In genomic region chr3:151808613-151809012, GRCm38 (mm10) we compare ENCODE assay signal across 34 mouse cellular contexts. TPM values are rescaled to one million over a fixed set of nuclear protein-coding genes. Genes with fewer than 3 reads are reported as not detected.
DNase-seq lines count a peak whose midpoint lies in the region; ATAC-seq and TF ChIP-seq lines count a peak whose summit lies in the region.
"Had no signal": no experiment of that assay in that cellular context is flagged by ENCODE, and none has a peak within 500 bp of the region (broad histone marks: within the 10 kb centered on the region; RNA-seq: fewer than 3 reads in every experiment).

No protein-coding gene starts in this region.

- CTCF ChIA-PET in Patski (lab: Charles Lee), result interaction anchor here (1.4 kb wide), 1 partner anchor 24 kb away, joined by 3 read pairs; no protein-coding TSS in a partner anchor

- peak; percentile 45 for TF ChIP-seq CTCF in liver, adult 2 months (IDR thresholded peaks at IDR 0.05; ENCODE audit: low read depth, low read length)
- TF ChIP-seq CTCF in CH12.LX (conservative IDR thresholded peaks at IDR 0.05 in 1 of 2, IDR thresholded peaks at IDR 0.05 in 1 of 2; ENCODE audit: low read depth in 2 of 2, low read length in 2 of 2) (peak in 1 of 2 experiments; percentile 58; a peak in 2 of 4 replicates), Patski (IDR thresholded peaks at IDR 0.05) (peak; percentile 19)

- no peak for TF ChIP-seq EP300 in CH12.LX (IDR thresholded peaks at IDR 0.05; ENCODE audit: low read length)

- H3K36me3 ChIP-seq in liver, adult 2 months (ENCODE audit: control insufficient read depth, insufficient read depth, low read length), result no peaks in the 10 kb centered on the region
- H3K36me3 ChIP-seq in liver, embryonic 11.5 days (ENCODE audit: control insufficient read depth, insufficient read depth, low read length), result no peaks in the 10 kb centered on the region
- H3K36me3 ChIP-seq in CH12.LX (replicated peaks in 1 of 2; ENCODE audit: control insufficient read depth in 1 of 2, insufficient read depth in 1 of 2, low read length in 1 of 2), result no peaks in the 10 kb centered on the region
- H3K36me3 ChIP-seq: embryonic facial prominence, embryonic 12.5 days; embryonic facial prominence, embryonic 15.5 days; heart, embryonic 10.5 days; heart, embryonic 13.5 days had no signal

- no peaks in the 10 kb centered on the region for H3K27me3 ChIP-seq in liver, adult 2 months (ENCODE audit: control insufficient read depth, insufficient read depth, low read length)
- no peaks in the 10 kb centered on the region for H3K27me3 ChIP-seq in liver, embryonic 11.5 days (replicated peaks; ENCODE audit: control insufficient read depth, insufficient read depth, low read length)
- H3K27me3 ChIP-seq in CH12.LX (replicated peaks) (no peaks in the 10 kb centered on the region), Patski (no peaks in the 10 kb centered on the region)
- H3K27me3 ChIP-seq: embryonic facial prominence, embryonic 12.5 days; embryonic facial prominence, embryonic 15.5 days; heart, embryonic 13.5 days had no signal

- DNase-seq in liver, adult 2 months (ENCODE audit: extremely low read depth, low read depth, low spot score), result peak; percentile 40
- no peak for DNase-seq in liver, embryonic 11.5 days (ENCODE audit: low spot score)
- DNase-seq in CH12.LX (ENCODE audit: extremely low read depth), result no peak
- no peak for DNase-seq in Patski (ENCODE audit: low read depth, low spot score)
- no peak for DNase-seq in heart, adult 8-10 months (ENCODE audit: low spot score)
- no peak for DNase-seq in gastrocnemius, postnatal 25 days
- DNase-seq: adrenal gland, adult 8-10 months; adrenal gland, postnatal 25 days; cerebellum, adult 11-12 months; cerebellum, adult 8-10 months; cerebellum, postnatal 14 days; forebrain, postnatal 0 days; gastrocnemius, adult 2 months; gastrocnemius, postnatal 14 days; heart, adult 18-20 months; heart, postnatal 14 days; heart, postnatal 4 days had no signal

- no peak for TF ChIP-seq POLR2A in liver, adult 2 months (IDR thresholded peaks at IDR 0.05; ENCODE audit: extremely low read depth, insufficient read depth, low read length)
- TF ChIP-seq POLR2A in CH12.LX (IDR thresholded peaks at IDR 0.05; ENCODE audit: low read depth, low read length), result no peak

- 27% methylated on average over 2 of the region's 2 CpGs for WGBS in liver, adult 2 months
- WGBS in liver, embryonic 11.5 days, result 58% methylated on average over 2 of the region's 2 CpGs

- no peak overlapping the region for H3K27ac ChIP-seq in liver, adult 2 months (replicated peaks; ENCODE audit: insufficient read depth, low read depth, low read length)
- no peak overlapping the region for H3K27ac ChIP-seq in liver, embryonic 11.5 days (ENCODE audit: low read depth, low read length)
- no peak overlapping the region for H3K27ac ChIP-seq in CH12.LX (ENCODE audit: insufficient read depth, low read depth)
- H3K27ac ChIP-seq: embryonic facial prominence, embryonic 12.5 days; embryonic facial prominence, embryonic 15.5 days; gastrocnemius, adult 2 months; heart, embryonic 10.5 days; heart, embryonic 13.5 days; hindbrain, embryonic 14.5 days; hindbrain, postnatal 0 days had no signal

- H3K9me3 ChIP-seq in liver, embryonic 11.5 days (ENCODE audit: control insufficient read depth, low read length), result no peaks in the 10 kb centered on the region
- no peaks in the 10 kb centered on the region for H3K9me3 ChIP-seq in CH12.LX (replicated peaks; ENCODE audit: low read length)
- H3K9me3 ChIP-seq: embryonic facial prominence, embryonic 12.5 days; embryonic facial prominence, embryonic 15.5 days; heart, embryonic 10.5 days; heart, embryonic 13.5 days had no signal

- POLR2A ChIA-PET in Patski (lab: Charles Lee), result no interaction called here

- no peak overlapping the region for H3K9ac ChIP-seq in liver, adult 2 months (ENCODE audit: low read depth, low read length)
- H3K9ac ChIP-seq in liver, embryonic 11.5 days (ENCODE audit: low read depth, low read length), result no peak overlapping the region
- H3K9ac ChIP-seq in CH12.LX (ENCODE audit: insufficient read depth, low read depth), result no peak overlapping the region
- H3K9ac ChIP-seq: embryonic facial prominence, embryonic 12.5 days; embryonic facial prominence, embryonic 15.5 days; forebrain, postnatal 0 days; heart, embryonic 13.5 days; hindbrain, embryonic 14.5 days had no signal

- no peak overlapping the region for H3K4me3 ChIP-seq in liver, adult 2 months (ENCODE audit: insufficient read depth, low read depth, low read length)
- H3K4me3 ChIP-seq in liver, embryonic 11.5 days (ENCODE audit: low read depth, low read length), result no peak overlapping the region
- no peak overlapping the region for H3K4me3 ChIP-seq in CH12.LX (replicated peaks in 1 of 3; ENCODE audit: low read depth in 2 of 3, low read length in 2 of 3, poor library complexity in 1 of 3)
- H3K4me3 ChIP-seq: embryonic facial prominence, embryonic 12.5 days; embryonic facial prominence, embryonic 15.5 days; gastrocnemius, adult 2 months; heart, embryonic 10.5 days; heart, embryonic 13.5 days had no signal

- no peak for ATAC-seq in liver, embryonic 11.5 days (replicated peaks; ENCODE audit: low FRiP score)
- ATAC-seq in Patski, result no peak
- ATAC-seq: activated CD4-positive, CD25-positive, alpha-beta regulatory T cell, adult 4 months; forebrain, embryonic 14.5 days; forebrain, postnatal 0 days; hindbrain, postnatal 0 days; inflammation-experienced regulatory T-cells, adult 6 months had no signal

- H3K4me1 ChIP-seq in liver, adult 2 months (ENCODE audit: control insufficient read depth, insufficient read depth, low read length), result no peaks in the 10 kb centered on the region
- no peaks in the 10 kb centered on the region for H3K4me1 ChIP-seq in liver, embryonic 11.5 days (replicated peaks; ENCODE audit: control insufficient read depth, insufficient read depth, low read length)
- H3K4me1 ChIP-seq in CH12.LX (ENCODE audit: control insufficient read depth in 1 of 2, insufficient read depth in 2 of 2), result no peaks in the 10 kb centered on the region
- H3K4me1 ChIP-seq: embryonic facial prominence, embryonic 12.5 days; embryonic facial prominence, embryonic 15.5 days; heart, embryonic 10.5 days; heart, embryonic 13.5 days had no signal

- H3K4me2 ChIP-seq in liver, embryonic 11.5 days, result no peak overlapping the region
- H3K4me2 ChIP-seq in CH12.LX (ENCODE audit: insufficient read depth, low read depth, poor library complexity, severe bottlenecking), result no peak overlapping the region
- H3K4me2 ChIP-seq: embryonic facial prominence, embryonic 12.5 days; embryonic facial prominence, embryonic 15.5 days; heart, embryonic 13.5 days; hindbrain, embryonic 14.5 days had no signal

- in situ Hi-C loops in CH12.LX (cut with MboI; ENCODE audit: low pct_ligation_motif_present, low pct_unique_long_range_greater_than_20kb, low sequenced_read_pairs), result no loop called here
- in situ Hi-C loops in Patski (cut with MboI; ENCODE audit: low pct_unique_long_range_greater_than_20kb), result no loop called here

- dilution Hi-C loops in CH12.LX (cut with MboI; ENCODE audit: extremely low pct_ligation_motif_present, extremely low pct_unique_long_range_greater_than_20kb, low sequenced_read_pairs), result no loop called here

- no peaks in the 10 kb centered on the region for H3K79me2 ChIP-seq in liver, adult 2 months (ENCODE audit: control insufficient read depth, insufficient read depth, low read length)
- no peaks in the 10 kb centered on the region for H3K79me2 ChIP-seq in CH12.LX (replicated peaks; ENCODE audit: control insufficient read depth, extremely low read depth, insufficient read depth, poor library complexity, severe bottlenecking)

- peak; percentile 28 for TF ChIP-seq RAD21 in CH12.LX (IDR thresholded peaks at IDR 0.05; ENCODE audit: low read depth, low read length)

TF ChIP-seq in CH12.LX, 34 proteins besides CTCF, POLR2A, EP300 and RAD21:
- TF ChIP-seq BHLHE40 (IDR thresholded peaks at IDR 0.05; ENCODE audit: low read depth, low read length) (no peak), SMC3 (IDR thresholded peaks at IDR 0.05; ENCODE audit: low read depth, low read length) (peak; percentile 59)

RNA-seq across cellular contexts. Expression of gene Ptgfr, which starts 28.8 kb away (rescaled TPM):
- total RNA-seq in liver, adult 2 months (2014; rRNA removed), result 0.18 and 0.20 TPM in 2 replicates
- polyA plus RNA-seq in liver, adult 2 months (2012; rRNA removed), result 0.11 TPM in 1 of 2 replicates, not detected in the other
- polyA plus RNA-seq in liver, embryonic 11.5 days (2014; fragmentation: Nextera tagmentation; extraction: Ambion mirVana), result 0.08 and 0.60 TPM in 2 replicates
- total RNA-seq in CH12.LX (2012; rRNA removed), result not detected in 2 replicates
- total RNA-seq in CH12.LX (2014; rRNA removed), result not detected in 2 replicates
- not detected in 2 replicates for polyA plus RNA-seq in CH12.LX (2012; ENCODE audit: insufficient read length, low read depth)
- polyA plus RNA-seq in Patski (2021), result 0.01 TPM
- 1 to 10 TPM; 2.4 to 6.7 (median 3.9) TPM for total RNA-seq in heart, adult 8-10 months (2022)
- 1 to 10 TPM in 1 of 2 experiments, under 1 TPM in 1; 0.92 to 2.3 TPM for total RNA-seq in gastrocnemius, postnatal 25 days (2021)
- total RNA-seq: adrenal gland, postnatal 25 days; MEL had no signal
- polyA plus RNA-seq: activated CD4-positive, CD25-positive, alpha-beta regulatory T cell, adult 4 months; inflammation-experienced regulatory T-cells, adult 6 months had no signal

RNA-seq across cellular contexts. Expression of gene Ifi44l, which starts 45.9 kb away (rescaled TPM):
- not detected in 2 replicates for total RNA-seq in liver, adult 2 months (2014; rRNA removed)
- not detected in 2 replicates for polyA plus RNA-seq in liver, adult 2 months (2012; rRNA removed)
- polyA plus RNA-seq in liver, embryonic 11.5 days (2014; fragmentation: Nextera tagmentation; extraction: Ambion mirVana), result not detected in 2 replicates
- total RNA-seq in CH12.LX (2012; rRNA removed) (not detected in 2 replicates), CH12.LX (2014; rRNA removed) (not detected in 2 replicates)
- polyA plus RNA-seq in CH12.LX (2012; ENCODE audit: insufficient read length, low read depth) (not detected in 2 replicates), Patski (2021) (3.8 TPM)
- not detected for total RNA-seq in heart, adult 8-10 months (2022)
- not detected for total RNA-seq in gastrocnemius, postnatal 25 days (2021)
- total RNA-seq: adrenal gland, adult 8-10 months; adrenal gland, postnatal 25 days; common myeloid progenitor, adult 5-6 weeks; forebrain, postnatal 0 days; gastrocnemius, adult 2 months; gastrocnemius, postnatal 14 days; heart, adult 18-20 months; heart, postnatal 14 days; heart, postnatal 4 days; hindbrain, postnatal 0 days; MEL had no signal
- polyA plus RNA-seq: brain, embryonic 14.5 days; embryonic facial prominence, embryonic 12.5 days; forebrain, embryonic 11.5 days; forebrain, embryonic 14.5 days; forebrain, postnatal 0 days; frontal cortex, adult 2 months; gonadal fat pad, adult 2 months; heart, embryonic 10.5 days; heart, embryonic 13.5 days; heart, embryonic 16.5 days; hindbrain, embryonic 11.5 days; hindbrain, embryonic 14.5 days; hindbrain, postnatal 0 days had no signal

RNA-seq across cellular contexts. Expression of gene Ifi44, which starts 58.9 kb away (rescaled TPM):
- 5.4 and 6.5 TPM in 2 replicates for total RNA-seq in liver, adult 2 months (2014; rRNA removed)
- 0.65 and 3.1 TPM in 2 replicates for polyA plus RNA-seq in liver, adult 2 months (2012; rRNA removed)
- polyA plus RNA-seq in liver, embryonic 11.5 days (2014; fragmentation: Nextera tagmentation; extraction: Ambion mirVana), result 0.08 TPM in 1 of 2 replicates, not detected in the other
- total RNA-seq in CH12.LX (2012; rRNA removed), result 0.21 TPM in 1 of 2 replicates, not detected in the other
- 0.07 TPM in 1 of 2 replicates, not detected in the other for total RNA-seq in CH12.LX (2014; rRNA removed)
- not detected in 2 replicates for polyA plus RNA-seq in CH12.LX (2012; ENCODE audit: insufficient read length, low read depth)
- 0.58 TPM for polyA plus RNA-seq in Patski (2021)
- total RNA-seq in heart, adult 8-10 months (2022), result under 1 TPM; 0.30 to 0.72 (median 0.54) TPM
- not detected for total RNA-seq in gastrocnemius, postnatal 25 days (2021)
- total RNA-seq: gastrocnemius, postnatal 14 days; MEL had no signal
- polyA plus RNA-seq: heart, embryonic 10.5 days; hindbrain, embryonic 11.5 days had no signal
